Mouse (Mus musculus) CD4-positive, CD25-positive, alpha-beta regulatory T cell, adult 9 weeks (primary cell): ENCODE measurements around the gene Ddx1. TPM values are rescaled to one million over a fixed set of nuclear protein-coding genes. Genes with fewer than 3 reads are reported as not detected.

Experiments
- polyA plus RNA-seq: library from polyadenylated mRNA; unstranded; fragments of 100-300 nt; shearing (Covaris generic); gene quantifications from one replicate; pipeline ENCODE4 v1.2.1, GENCODE M21; 2017

Ddx1 gene
- polyA plus RNA-seq = 98.5 TPM

DNA sequence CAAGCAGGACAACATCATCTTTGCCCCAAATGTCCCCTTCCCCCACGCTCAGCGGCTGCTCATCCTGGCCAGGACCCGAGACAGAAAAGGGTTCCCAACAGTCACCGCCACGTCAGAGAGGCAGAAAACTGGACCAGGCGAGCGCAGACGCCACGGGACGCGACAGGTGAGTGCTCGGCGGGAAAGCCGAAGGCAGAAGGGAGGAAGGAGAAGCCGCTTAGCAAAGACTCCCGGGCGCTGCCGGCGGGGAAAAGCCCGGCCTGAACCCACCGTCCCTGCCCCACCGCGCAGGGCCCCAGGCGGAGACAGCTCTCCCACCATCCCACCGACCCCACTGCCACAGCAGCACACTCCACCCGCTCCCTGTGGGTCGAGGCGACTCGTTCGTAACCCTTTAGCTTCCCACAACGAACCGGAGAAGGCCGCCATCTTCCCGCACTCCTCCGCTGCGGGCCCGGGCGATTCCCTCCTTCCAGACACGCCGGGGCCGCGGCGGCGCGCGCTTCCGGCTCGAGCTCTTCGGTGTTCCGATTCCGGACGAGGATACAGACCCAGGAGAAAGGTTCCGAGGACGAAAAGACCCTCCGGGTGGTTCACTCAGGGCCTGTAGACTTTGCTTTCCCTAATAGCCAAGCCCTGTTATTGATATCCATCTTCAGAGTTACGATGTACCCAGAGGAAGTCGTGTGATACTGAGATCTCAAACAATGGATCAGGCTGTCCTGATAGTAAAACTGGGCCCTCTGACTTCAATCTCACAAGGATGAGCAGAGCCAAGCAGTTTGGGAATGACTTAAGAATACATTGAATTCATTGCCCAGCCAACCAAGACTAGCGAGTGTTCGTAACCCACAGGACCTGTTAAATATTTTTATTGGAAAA lies at the start of gene Ddx1:
Gene Ddx1, minus strand, starts transcription at position 523 of the 882 bp plus-strand sequence.

DNA sequence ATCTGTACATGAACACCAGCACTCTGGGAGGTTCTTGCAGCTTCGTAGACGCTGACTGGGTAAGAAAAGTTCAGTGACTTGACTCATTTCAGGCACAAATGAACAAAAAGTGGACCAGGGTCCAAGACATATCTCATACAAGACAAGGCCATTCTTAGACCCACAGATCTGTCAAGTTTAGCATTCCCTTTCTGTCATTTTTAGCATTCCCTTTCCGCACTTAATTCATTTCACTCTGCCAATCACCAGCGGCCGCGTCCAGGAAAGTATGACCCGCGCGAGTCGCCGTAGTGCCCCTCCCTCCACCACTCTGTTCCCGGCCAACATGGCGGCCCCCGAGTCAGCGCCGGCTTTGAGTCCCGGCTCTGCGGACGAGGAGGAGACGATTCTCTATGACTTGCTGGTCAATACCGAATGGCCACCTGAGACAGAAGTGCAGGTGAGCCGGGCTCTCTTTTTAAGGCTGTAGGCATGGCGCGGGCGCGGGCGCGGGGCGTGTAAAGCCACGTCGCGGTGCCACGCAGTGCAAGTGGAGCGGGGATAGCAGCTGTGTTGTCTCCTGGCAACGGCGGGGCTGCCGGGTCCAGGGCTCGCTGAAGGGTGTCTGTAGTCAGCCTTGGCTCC lies 19.9 kb upstream of the Ddx1 start, which contains the start of gene Nbas:
Gene Nbas, plus strand, starts transcription at position 308 of the 624 bp plus-strand sequence.

Other genes starting within 250 kb of the Ddx1 start
- 18.3 TPM for gene Nbas, start 19.9 kb upstream of the Ddx1 start, polyA plus RNA-seq